14 mouse cellular contexts compared by ENCODE assay signal in genomic region chr2:36211785-36212184, GRCm38 (mm10). TPM values are rescaled to one million over a fixed set of nuclear protein-coding genes. Genes with fewer than 3 reads are reported as not detected.
DNase-seq lines count a peak whose midpoint lies in the region; ATAC-seq lines count a peak whose summit lies in the region.
"Had no signal": no experiment of that assay in that cellular context is flagged by ENCODE, and none has a peak within 500 bp of the region (broad histone marks: within the 10 kb centered on the region; RNA-seq: fewer than 3 reads in every experiment).

No protein-coding gene starts in this region.

- ATAC-seq in hindbrain, embryonic 14.5 days (ENCODE audit: low FRiP score) = no peak
- ATAC-seq in lung, embryonic 16.5 days (ENCODE audit: low read depth) = no peak
- ATAC-seq in midbrain, embryonic 15.5 days (replicated peaks) = no peak

- WGBS in hindbrain, embryonic 10.5 days = 8% methylated on average over 7 of the region's 7 CpGs
- whole genome bisulfite sequencing in hindbrain, embryonic 14.5 days = 14% methylated on average over 7 of the region's 7 CpGs
- 38% methylated on average over 7 of the region's 7 CpGs for WGBS in lung, embryonic 16.5 days
- 7% methylated on average over 7 of the region's 7 CpGs for WGBS in embryonic facial prominence, embryonic 10.5 days
- WGBS in midbrain, embryonic 15.5 days = 24% methylated on average over 7 of the region's 7 CpGs

- no peak overlapping the region for H3K27ac ChIP-seq in hindbrain, embryonic 10.5 days
- H3K27ac ChIP-seq in hindbrain, embryonic 14.5 days = no peak overlapping the region
- peak overlapping the region; percentile 38 for H3K27ac ChIP-seq in lung, embryonic 16.5 days (ENCODE audit: low read length)
- peak overlapping the region; percentile 81 for H3K27ac ChIP-seq in embryonic facial prominence, embryonic 10.5 days (replicated peaks)
- H3K27ac ChIP-seq in midbrain, embryonic 15.5 days = no peak overlapping the region
- H3K27ac ChIP-seq: layer of hippocampus, adult 2 months; macrophage had no signal

- peaks cover 53% of the 10 kb centered on the region for H3K27me3 ChIP-seq in hindbrain, embryonic 10.5 days (ENCODE audit: insufficient read depth, poor library complexity, severe bottlenecking)
- peaks cover 32% of the 10 kb centered on the region for H3K27me3 ChIP-seq in hindbrain, embryonic 14.5 days (ENCODE audit: control insufficient read depth, insufficient read depth, low read length)
- peaks cover 20% of the 10 kb centered on the region for H3K27me3 ChIP-seq in lung, embryonic 16.5 days (ENCODE audit: control insufficient read depth, insufficient read depth, low read depth, low read length)
- peaks cover 59% of the 10 kb centered on the region for H3K27me3 ChIP-seq in embryonic facial prominence, embryonic 10.5 days (replicated peaks; ENCODE audit: low read depth, poor library complexity, severe bottlenecking)
- peaks cover 35% of the 10 kb centered on the region for H3K27me3 ChIP-seq in midbrain, embryonic 15.5 days (replicated peaks)

- no peak overlapping the region for H3K4me2 ChIP-seq in hindbrain, embryonic 14.5 days (replicated peaks)
- H3K4me2 ChIP-seq in lung, embryonic 16.5 days (ENCODE audit: low read depth, low read length) = no peak overlapping the region
- no peak overlapping the region for H3K4me2 ChIP-seq in midbrain, embryonic 15.5 days

- peaks cover 36% of the 10 kb centered on the region for H3K4me1 ChIP-seq in hindbrain, embryonic 10.5 days (replicated peaks)
- no peaks in the 10 kb centered on the region; the same call in 1 of the 2 replicates for H3K4me1 ChIP-seq in hindbrain, embryonic 14.5 days (replicated peaks; ENCODE audit: control insufficient read depth, insufficient read depth, low read length)
- H3K4me1 ChIP-seq in lung, embryonic 16.5 days (replicated peaks; ENCODE audit: control insufficient read depth, insufficient read depth, low read length) = peaks cover 39% of the 10 kb centered on the region
- peaks cover 69% of the 10 kb centered on the region for H3K4me1 ChIP-seq in embryonic facial prominence, embryonic 10.5 days
- H3K4me1 ChIP-seq in midbrain, embryonic 15.5 days = peaks cover 11% of the 10 kb centered on the region; the same call in 1 of the 2 replicates

- no peak overlapping the region for H3K4me3 ChIP-seq in hindbrain, embryonic 10.5 days
- H3K4me3 ChIP-seq in hindbrain, embryonic 14.5 days (replicated peaks; ENCODE audit: low read length) = no peak overlapping the region
- no peak overlapping the region for H3K4me3 ChIP-seq in lung, embryonic 16.5 days (ENCODE audit: low read length)
- peak overlapping the region; percentile 14; the same call in 1 of the 2 replicates for H3K4me3 ChIP-seq in embryonic facial prominence, embryonic 10.5 days
- H3K4me3 ChIP-seq in midbrain, embryonic 15.5 days = no peak overlapping the region
- H3K4me3 ChIP-seq: layer of hippocampus, adult 2 months had no signal

- H3K9me3 ChIP-seq in hindbrain, embryonic 10.5 days = no peaks in the 10 kb centered on the region
- no peaks in the 10 kb centered on the region for H3K9me3 ChIP-seq in hindbrain, embryonic 14.5 days (ENCODE audit: control insufficient read depth, low read length)
- H3K9me3 ChIP-seq in lung, embryonic 16.5 days (ENCODE audit: control insufficient read depth, low read length) = no peaks in the 10 kb centered on the region
- no peaks in the 10 kb centered on the region for H3K9me3 ChIP-seq in embryonic facial prominence, embryonic 10.5 days
- no peaks in the 10 kb centered on the region for H3K9me3 ChIP-seq in midbrain, embryonic 15.5 days

- H3K36me3 ChIP-seq in hindbrain, embryonic 10.5 days = no peaks in the 10 kb centered on the region
- no peaks in the 10 kb centered on the region for H3K36me3 ChIP-seq in hindbrain, embryonic 14.5 days (replicated peaks; ENCODE audit: control insufficient read depth, insufficient read depth)
- H3K36me3 ChIP-seq in lung, embryonic 16.5 days (ENCODE audit: control insufficient read depth, insufficient read depth, low read length) = no peaks in the 10 kb centered on the region
- H3K36me3 ChIP-seq in embryonic facial prominence, embryonic 10.5 days (replicated peaks) = no peaks in the 10 kb centered on the region
- no peaks in the 10 kb centered on the region for H3K36me3 ChIP-seq in midbrain, embryonic 15.5 days (replicated peaks)

- DNase-seq in hindbrain, embryonic 10.5 days (ENCODE audit: low spot score) = peak; percentile 73
- DNase-seq in hindbrain, embryonic 14.5 days (ENCODE audit: low spot score) = no peak
- DNase-seq in lung, postnatal 4 days = no peak
- DNase-seq in embryonic facial prominence, embryonic 10.5 days (ENCODE audit: low spot score) = peak; percentile 94
- DNase-seq in mesoderm, embryonic 11.5 days (ENCODE audit: low read depth, low spot score) = peak; percentile 82
- no peak for DNase-seq in adrenal gland, adult 2 months
- DNase-seq: adrenal gland, postnatal 25 days; B cell, adult 2 months; cerebellum, postnatal 36 days; heart, adult 18-20 months had no signal

- H3K9ac ChIP-seq in hindbrain, embryonic 14.5 days = no peak overlapping the region
- H3K9ac ChIP-seq in lung, embryonic 16.5 days (ENCODE audit: low read length) = no peak overlapping the region
- H3K9ac ChIP-seq in midbrain, embryonic 15.5 days = no peak overlapping the region

RNA-seq across cellular contexts. Expression of gene Ptgs1, which starts 18.4 kb away (rescaled TPM):
- 4.5 and 5.2 TPM in 2 replicates for polyA plus RNA-seq in hindbrain, embryonic 10.5 days (2016; fragmentation: Nextera tagmentation; extraction: Ambion mirVana)
- 6.5 and 7.6 TPM in 2 replicates for polyA plus RNA-seq in hindbrain, embryonic 14.5 days (2014; fragmentation: Nextera tagmentation; extraction: Ambion mirVana)
- polyA plus RNA-seq in lung, embryonic 16.5 days (2015; fragmentation: Nextera tagmentation; extraction: Ambion mirVana) = 76.1 and 83.5 TPM in 2 replicates
- polyA plus RNA-seq in embryonic facial prominence, embryonic 10.5 days (2016; fragmentation: Nextera tagmentation; extraction: Ambion mirVana) = 3.2 and 4.8 TPM in 2 replicates
- 4.1 and 4.9 TPM in 2 replicates for polyA plus RNA-seq in midbrain, embryonic 15.5 days (2015; fragmentation: Nextera tagmentation; extraction: Ambion mirVana)
- total RNA-seq in adrenal gland, adult 2 months (2021) = 10 to 100 TPM; 15.0 to 15.6 TPM
- 17.9 and 26.2 TPM in 2 replicates for polyA plus RNA-seq in adrenal gland, adult 2 months (2012; rRNA removed)

Comparison
In these comparisons a context has a peak if more than half of its experiments do, and no peak if none do; other contexts are left out.
1. DNase-seq: peak in hindbrain, embryonic 10.5 days (single experiment), embryonic facial prominence, embryonic 10.5 days (single experiment) and mesoderm, embryonic 11.5 days (single experiment); none in hindbrain, embryonic 14.5 days (single experiment), lung, postnatal 4 days (0 of 2) and adrenal gland, adult 2 months (single experiment).
2. H3K27ac ChIP-seq: peak in lung, embryonic 16.5 days (single experiment) and embryonic facial prominence, embryonic 10.5 days (single experiment); none in hindbrain, embryonic 10.5 days (single experiment), hindbrain, embryonic 14.5 days (single experiment) and midbrain, embryonic 15.5 days (single experiment).